Mouse (Mus musculus) megakaryocyte progenitor cell, adult 5-6 weeks (primary cell): ENCODE measurements around the gene Tbc1d22a. TPM values are rescaled to one million over a fixed set of nuclear protein-coding genes. Genes with fewer than 3 reads are reported as not detected.
"Not testable (repeated sequence)": the region's sequence is repeated elsewhere in the genome, so short reads cannot be mapped to it uniquely, and the experiment has no call there.

Source experiments
- ATAC-seq: replicated peaks from 2 replicates; pipeline ENCODE4 v1.8.0; 2016; ENCODE audit warnings: mild to moderate bottlenecking, moderate TSS enrichment, inconsistent platforms; ENCODE audit not compliant: poor library complexity
- total RNA-seq, 2 experiments: library from RNA; stranded (forward) in 1 of 2; stranded (reverse) in 1 of 2; fragments of 157-497, 149-512 nt in 1 of 2; fragments of 200-1000 nt in 1 of 2; gene quantifications; 2 replicates each; pipeline versions ENCODE4 v1.2.3 to v1.2.4; 2015 to 2017

Gene Tbc1d22a
- total RNA-seq, 2 experiments from 2014 or later, result 12.6 to 17.3 TPM

GRCm38 (mm10) chr15:86201696-86202330, 12.4 kb upstream of the Tbc1d22a start:
- no peak for ATAC-seq

- peak; percentile 86 for ATAC-seq
Measured at GRCm38 (mm10) chr15:86202640-86203039, 11.6 kb upstream of the Tbc1d22a start.

GRCm38 (mm10) chr15:86203292-86203793, 10.9 kb upstream of the Tbc1d22a start:
- ATAC-seq, result no peak

- no peak for ATAC-seq
Measured at GRCm38 (mm10) chr15:86203942-86204561, 10.2 kb upstream of the Tbc1d22a start.

- peak; percentile 63 for ATAC-seq
Measured at GRCm38 (mm10) chr15:86205300-86205699, 9.0 kb upstream of the Tbc1d22a start.

GRCm38 (mm10) chr15:86206385-86206784, 7.9 kb upstream of the Tbc1d22a start:
- no peak for ATAC-seq

GRCm38 (mm10) chr15:86212193-86212592, 2.1 kb upstream of the Tbc1d22a start:
- not testable (repeated sequence) for ATAC-seq

GRCm38 (mm10) chr15:86214549-86215201, 416 bp downstream of the Tbc1d22a start:
- no peak for ATAC-seq

GRCm38 (mm10) chr15:86216641-86217040, 2.4 kb downstream of the Tbc1d22a start:
- ATAC-seq, result not testable (repeated sequence)

- ATAC-seq, result no peak
Measured at GRCm38 (mm10) chr15:86219534-86220228, 5.4 kb downstream of the Tbc1d22a start.

- ATAC-seq, result 0 out of 2 replicates have a peak, but pooled peaks have one; percentile 7
Measured at GRCm38 (mm10) chr15:86220229-86220630, 6.0 kb downstream of the Tbc1d22a start.

- no peak for ATAC-seq
Measured at GRCm38 (mm10) chr15:86220715-86221114, 6.5 kb downstream of the Tbc1d22a start.

GRCm38 (mm10) chr15:86221369-86221768, 7.1 kb downstream of the Tbc1d22a start:
- ATAC-seq, result no peak

GRCm38 (mm10) chr15:86221901-86222300, 7.6 kb downstream of the Tbc1d22a start:
- not testable (repeated sequence) for ATAC-seq

GRCm38 (mm10) chr15:86224972-86225551, 10.8 kb downstream of the Tbc1d22a start:
- ATAC-seq, result peak; percentile 88

GRCm38 (mm10) chr15:86226221-86226620, 12.0 kb downstream of the Tbc1d22a start:
- no peak for ATAC-seq

GRCm38 (mm10) chr15:86226968-86227367, 12.7 kb downstream of the Tbc1d22a start:
- ATAC-seq, result no peak

- ATAC-seq, result peak; percentile 74
Measured at GRCm38 (mm10) chr15:86228186-86228585, 13.9 kb downstream of the Tbc1d22a start.

- ATAC-seq, result no peak
Measured at GRCm38 (mm10) chr15:86229088-86229487, 14.8 kb downstream of the Tbc1d22a start.

GRCm38 (mm10) chr15:86229623-86230022, 15.4 kb downstream of the Tbc1d22a start:
- no peak for ATAC-seq

GRCm38 (mm10) chr15:86231170-86231569, 16.9 kb downstream of the Tbc1d22a start:
- ATAC-seq, result no peak
